Mouse (Mus musculus): ENCODE measurements around the gene Mta2.

The Mta2 gene

DNA sequence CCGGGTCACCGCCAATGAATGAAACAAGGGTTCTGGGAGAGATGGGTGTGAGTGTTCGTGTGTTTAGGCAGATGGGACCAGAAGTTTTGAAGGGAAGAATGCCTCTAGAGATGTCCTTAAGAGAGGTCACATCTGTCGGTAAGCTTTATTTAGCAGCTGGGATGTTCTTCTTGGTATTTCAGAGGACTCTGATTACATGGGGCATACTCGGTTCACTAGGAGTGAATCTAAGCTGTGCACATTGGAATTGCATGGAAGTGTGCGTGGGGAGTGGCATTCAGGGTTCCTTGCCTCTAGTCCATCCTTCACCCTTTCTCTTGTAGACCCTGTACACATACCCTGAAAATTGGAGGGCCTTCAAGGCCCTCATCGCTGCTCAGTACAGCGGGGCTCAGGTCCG lies 26.2 kb downstream of the Mta2 start:
- DNase-seq: no peak

DNA sequence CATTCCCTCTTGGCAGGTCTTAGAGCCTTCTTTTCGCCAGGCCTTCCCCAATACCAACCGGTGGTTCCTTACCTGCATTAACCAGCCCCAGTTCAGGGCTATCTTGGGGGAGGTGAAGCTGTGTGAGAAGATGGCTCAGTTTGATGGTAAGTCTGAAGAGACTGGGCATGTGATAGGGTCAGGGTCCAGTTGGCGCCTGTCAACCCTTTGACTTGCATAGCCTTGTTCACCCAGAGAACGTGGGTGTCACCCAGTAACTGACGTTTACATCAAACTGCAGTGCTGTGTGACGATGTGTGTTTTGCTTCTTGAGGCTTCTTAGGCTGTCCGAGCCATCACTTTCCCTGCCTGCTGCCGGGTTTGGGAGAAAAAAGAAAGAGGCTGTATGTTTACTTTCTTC lies 30.8 kb downstream of the Mta2 start:
- peak; percentile 59 for DNase-seq

DNA sequence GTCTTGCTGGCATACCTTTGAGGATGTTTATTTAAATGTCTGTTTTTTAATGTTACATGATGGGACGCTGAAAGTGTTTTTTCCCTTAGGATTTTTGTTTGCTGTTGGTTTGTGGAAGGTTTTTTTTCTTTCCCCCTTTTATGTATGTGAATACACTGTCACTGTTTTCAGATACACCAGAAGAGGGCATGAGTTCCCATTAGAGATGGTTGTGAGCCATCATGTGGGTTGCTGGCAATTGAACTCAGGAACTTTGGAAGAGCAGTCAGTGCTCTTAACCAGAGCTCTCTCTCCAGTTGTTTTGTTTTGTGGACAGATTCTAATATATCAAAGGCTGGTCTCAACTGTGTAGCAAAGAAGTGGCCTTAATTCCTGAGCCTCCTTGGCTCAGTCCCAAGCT lies 33.0 kb downstream of the Mta2 start:
- no peak for DNase-seq

DNA sequence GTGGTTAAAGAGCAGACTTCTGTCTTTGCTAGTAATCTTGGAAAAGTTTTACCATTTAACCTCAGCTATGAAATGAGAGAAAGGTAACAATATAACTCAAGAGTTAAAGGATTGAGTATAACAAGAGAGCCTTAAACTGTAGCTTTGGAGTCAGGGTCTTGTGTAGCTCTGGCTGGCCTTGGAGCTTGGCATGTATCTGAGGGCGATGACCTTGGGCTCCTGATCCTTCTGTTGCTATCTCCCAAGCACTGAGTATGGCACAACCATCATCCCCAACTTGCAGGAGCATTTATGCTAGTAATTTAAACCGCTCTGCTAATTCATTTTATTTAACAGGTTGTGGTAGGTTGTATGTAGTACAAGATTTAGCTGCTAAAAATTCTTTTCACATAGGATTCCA lies 33.8 kb downstream of the Mta2 start:
- no peak for DNase-seq

DNA sequence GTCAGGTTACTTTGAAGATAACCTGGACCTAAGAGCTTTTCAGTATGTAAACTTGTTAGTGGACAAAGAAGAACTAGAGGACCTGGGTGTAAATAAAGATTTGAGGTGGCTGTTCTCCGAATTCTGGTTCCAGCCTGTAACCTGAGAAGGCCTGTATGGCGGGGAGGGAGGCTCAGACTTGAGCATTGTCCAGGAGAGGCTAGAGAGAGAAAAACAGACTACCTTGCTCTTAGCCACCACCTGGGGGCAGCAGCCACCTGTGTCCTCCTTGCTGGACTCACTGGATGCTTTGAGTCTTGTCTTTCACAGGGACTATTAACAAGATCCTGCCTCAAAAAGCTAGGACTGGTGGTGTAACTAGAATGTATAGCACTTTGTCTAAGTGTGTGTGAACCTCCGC lies 34.9 kb downstream of the Mta2 start:
- DNase-seq: no peak

DNA sequence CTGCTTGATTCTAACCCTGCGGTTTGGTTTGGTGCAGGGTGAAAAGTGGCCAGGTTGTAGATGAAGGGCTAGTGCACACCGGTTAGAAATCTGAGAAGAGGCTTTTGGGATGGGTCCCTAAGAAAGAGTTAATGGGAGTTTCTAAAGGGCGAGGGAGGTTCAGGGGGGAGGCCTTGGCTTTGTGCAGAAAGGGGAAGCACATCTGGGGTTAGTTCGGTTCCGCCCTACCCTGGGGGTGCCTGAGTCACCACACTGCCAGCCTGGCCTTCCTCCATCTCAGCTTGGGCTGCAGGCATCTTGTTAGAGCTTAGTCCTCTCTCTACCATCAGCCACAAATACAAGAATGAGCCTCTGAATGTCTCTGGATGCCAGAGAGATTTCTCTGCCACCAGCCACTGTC lies 39.1 kb downstream of the Mta2 start:
- DNase-seq: no peak

DNA sequence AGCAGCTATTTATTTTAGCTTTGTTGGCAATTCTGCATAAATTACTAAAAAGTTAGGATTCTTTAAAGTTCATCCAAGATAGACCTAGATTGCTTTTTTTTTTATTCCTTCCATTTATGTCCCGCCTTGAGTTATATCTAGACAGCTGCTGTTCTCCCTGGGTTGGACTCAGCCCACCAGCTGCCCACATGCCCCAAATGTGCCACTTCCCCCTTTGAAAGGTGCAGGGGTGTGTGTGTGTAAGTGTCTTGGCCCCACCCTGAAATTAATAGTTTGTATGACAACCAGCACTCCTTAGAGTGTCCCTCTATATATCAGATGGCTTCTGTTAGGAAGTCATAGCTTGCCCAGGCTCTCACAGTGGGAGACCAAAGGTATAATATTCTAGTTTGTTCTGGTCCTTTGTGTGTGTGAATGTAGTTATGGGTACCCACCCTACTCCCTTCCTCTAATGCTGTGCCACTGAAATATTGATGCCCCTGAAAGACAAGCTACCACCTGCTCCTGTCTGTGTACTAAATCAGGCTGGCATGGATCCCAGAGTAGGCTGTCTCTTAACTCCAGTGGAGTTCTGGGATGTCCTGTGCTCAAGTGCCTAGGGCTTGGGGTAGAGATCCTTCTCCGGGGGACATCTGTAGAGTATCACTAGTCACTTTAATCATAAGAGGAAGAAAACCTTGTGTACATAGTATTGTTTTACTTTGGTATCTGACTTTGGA lies 39.9 kb downstream of the Mta2 start:
- no peak for DNase-seq

DNA sequence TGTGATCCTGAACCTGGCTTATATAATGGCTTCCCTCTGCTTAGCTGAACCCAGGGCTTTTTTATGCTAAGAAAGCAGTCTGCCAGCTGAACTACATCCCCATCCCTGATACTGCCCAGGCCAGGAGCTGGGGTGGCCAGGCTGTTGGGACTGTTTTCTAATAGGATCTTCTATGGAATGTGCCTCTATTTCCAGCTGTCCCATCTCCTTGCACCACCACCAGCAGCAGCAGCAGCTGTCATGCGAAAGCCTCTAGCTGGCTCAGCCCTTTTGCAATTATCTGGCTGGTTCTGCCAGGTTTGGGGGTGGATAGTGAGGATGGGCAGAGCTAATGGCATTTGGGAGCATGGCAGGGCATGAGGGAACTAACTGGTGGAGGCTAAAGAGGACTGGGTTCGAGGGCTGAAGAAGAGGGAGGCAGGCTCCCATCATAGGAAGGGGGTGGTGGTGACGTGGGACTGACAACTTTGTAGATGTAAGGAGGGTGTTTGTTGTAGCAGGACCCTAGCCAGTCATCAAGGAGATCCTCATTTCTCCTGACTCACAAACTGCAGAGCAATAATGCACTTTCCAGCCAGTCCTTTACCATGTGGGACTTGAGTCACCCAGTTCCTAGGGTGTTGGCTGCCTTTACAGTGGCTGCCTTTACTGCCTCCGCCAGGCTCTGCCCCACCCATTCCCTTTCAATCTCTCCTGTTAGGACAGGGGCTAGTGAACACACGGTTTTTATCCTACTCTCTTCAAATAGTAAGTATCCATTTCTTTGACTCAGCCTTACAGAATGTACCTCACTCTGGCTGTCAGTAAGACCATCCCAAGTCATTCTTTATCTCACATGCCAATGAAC lies 40.9 kb downstream of the Mta2 start:
- DNase-seq: no peak

DNA sequence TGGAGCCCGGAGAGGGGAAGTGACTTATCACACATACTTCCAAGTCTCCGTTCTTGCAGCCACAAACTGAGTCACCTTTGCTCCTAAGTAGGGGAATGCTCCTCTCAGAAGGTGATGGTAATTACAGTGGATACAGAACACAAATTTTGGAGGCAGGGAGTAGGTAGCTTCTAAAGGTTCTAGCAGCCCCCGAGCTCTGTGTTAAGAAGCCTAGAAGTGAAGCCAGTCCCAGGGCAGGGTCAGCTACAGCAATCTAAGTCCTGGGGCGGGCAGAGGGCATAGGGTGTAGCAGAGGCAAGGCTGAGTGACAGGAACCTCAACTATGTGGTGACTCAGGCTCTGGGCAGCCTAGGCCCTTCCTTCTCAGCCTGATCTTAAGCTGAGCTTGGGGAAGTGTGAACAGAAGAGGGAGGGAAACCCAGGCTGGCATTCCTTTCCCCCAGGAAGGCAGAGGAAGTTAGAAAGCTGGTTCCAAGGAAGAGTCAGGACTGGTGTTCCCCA lies 41.5 kb downstream of the Mta2 start:
- DNase-seq: no peak

DNA sequence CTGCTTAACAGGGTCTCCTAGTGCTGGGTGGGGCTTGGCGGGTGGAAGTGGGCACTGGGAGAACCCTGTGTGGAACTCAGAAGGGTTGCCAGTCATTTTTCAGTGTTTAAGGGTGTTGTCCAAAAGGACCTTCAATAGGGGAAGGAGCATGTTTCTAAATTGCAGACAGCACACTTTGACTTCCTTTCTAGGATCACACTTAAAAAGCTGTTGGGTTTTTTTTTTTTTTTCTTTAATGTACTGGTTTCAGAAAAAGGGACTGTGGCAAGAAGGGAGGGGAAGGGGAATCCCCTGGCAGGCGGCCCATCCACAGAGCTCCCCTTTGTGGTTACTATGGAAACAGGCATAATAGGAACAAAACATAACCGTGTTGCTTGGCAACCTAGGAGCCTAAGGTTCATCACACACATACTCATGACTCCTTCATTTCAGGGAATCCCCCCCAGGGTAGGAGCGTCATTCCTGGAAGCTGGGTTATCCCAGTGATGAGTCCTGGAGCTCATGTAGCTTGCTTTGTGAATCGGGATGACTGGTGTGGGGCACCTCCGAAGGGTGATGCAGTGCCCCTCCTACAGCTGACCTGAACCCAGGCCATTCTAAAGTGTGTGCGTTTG lies 42.7 kb downstream of the Mta2 start:
- DNase-seq: peak; percentile 47

DNA sequence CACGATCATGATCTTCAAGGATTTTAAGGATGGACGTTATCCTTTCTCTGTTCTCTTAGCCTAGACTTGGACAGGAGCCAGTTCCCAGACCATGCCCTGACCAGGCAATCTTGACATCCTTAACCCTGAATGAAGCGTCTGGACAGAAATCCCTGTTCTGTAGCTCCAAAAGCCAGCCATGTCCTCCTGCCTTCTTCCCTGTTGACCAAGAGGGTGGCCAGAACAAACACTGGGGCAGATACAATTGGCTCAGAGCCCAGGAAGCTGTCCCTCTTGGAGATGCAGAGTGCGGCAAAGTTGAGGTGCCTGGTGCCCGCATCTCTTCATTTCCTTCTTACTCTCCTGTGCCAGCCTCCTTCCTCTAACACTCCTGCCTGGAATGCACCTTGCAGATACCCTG lies 44.2 kb downstream of the Mta2 start:
- no peak for DNase-seq

DNA sequence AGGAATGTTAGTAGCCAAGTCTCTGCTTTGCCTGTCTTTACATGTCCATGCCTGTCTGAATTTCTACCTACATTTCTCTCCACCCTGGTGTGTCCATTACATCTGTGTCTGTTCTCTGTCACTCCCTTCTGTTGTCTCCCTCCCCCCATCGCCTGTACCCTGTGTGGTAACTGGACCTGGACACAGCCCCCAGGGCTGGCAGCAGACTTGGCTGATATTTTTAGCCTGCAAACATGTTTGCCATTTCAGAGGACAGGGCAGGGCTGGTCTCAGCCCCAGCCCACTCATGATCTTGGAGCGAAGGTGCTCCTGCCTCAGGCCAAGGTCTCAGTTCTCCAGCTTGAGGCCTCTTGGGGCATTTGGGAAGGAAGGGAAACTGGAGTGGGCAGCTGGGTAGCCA lies 46.1 kb downstream of the Mta2 start:
- no peak for DNase-seq

DNA sequence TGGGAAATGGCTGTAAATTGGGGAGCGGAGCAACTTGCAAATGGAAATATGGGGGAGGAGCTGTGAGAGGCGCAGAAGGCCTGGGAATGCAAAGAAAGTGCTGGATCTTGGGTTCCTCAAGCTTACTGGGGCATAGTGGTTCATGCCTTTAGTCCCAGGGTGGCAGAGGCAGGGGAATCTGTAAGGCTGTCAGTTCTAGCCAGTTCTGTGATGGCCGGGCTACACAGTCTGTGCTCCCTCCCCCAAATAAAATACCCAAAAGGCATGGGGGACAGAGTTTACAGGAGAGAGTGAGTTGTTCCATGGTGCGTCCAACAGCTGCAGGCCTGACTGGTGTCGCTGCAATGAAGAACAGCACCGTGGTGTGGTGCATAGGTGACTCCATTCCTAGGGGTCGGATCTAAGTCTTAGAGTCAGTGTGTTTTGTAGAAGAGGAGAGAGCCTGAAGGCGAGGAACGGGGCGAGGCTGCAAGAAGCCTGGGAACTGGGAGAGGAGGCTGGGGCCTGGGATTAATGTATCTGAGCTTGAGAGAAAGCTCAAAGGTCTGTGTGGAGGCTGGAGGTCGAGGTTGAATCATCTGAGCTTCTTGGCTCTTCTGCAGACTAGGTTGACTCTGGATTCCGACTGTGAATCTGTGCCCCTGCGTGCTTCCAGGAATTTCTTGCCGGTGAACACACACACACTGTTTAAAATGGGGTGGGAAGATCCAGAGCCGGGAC lies 46.8 kb downstream of the Mta2 start:
- peak; percentile 66 for DNase-seq

DNA sequence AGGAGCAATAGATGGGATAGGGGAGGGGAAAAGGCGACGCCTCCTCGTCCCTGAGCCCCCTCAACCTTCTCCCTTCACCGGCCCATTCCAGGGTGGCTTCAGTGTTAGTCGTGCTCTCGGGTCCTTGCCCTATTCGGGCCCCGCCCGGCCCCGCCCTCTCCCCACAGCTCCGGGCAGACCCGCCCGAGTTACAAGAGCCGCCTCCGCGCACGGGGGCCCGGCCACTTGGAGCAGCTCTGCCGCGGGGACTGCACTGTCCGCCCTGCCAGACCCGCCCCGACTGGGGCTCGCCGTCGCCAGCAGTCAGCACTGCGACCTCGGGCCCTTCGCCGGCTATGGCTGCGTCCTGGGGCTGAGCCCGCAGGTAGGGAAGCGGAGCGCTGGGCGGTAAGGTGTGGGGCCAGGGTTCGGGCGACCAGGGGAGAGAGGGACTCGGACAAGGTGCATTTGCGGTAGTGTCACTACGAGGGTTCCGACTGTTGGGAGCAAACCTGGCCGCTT lies 47.4 kb downstream of the Mta2 start, which contains the start of gene Ahnak:
Gene Ahnak (plus strand): TSS at position 219 of the 501 bp plus-strand sequence.
- peak; percentile 68 for DNase-seq

DNA sequence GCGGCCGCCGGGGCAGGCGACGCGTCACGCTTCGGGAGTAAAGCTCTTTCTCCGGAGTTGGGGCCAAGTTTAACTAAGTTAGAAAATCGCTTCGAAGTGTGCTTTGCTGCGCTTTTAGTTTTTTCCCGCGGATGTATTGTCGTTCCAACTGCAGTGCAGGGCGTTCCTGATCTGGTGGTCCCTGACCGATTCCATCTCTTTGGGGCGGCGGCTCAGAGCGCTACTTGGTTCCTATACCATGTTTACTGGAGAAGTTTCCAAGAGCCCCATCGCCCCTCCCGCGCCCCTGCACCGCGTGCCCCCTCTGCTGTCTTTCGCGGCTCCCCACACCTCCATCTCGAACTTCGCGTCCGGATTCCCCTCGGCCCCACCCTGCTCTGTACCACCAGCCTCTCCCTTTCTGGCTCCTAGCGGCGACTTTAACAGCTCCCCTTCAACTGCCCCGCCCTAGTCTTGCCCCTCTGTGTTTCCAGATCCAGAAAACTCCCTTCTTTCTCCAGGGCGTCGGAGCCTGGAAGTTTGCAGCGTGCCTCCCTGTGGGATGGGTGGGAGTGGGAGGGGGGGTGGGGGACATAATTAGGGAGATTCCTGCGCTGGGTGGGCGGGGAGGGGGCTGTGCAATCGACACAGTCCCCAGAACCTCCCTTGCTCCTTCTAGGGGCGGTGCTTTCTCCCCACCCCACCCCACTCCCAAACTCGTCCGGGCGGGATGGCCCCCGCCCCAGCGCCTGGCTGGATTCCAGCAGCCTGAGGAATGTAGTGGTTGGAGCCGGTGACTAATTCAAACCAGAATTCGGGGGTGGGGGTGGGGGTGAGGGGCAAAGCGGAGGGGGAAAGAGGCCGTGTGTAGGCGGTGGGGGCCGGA lies 48.1 kb downstream of the Mta2 start:
- DNase-seq: peak; percentile 77

DNA sequence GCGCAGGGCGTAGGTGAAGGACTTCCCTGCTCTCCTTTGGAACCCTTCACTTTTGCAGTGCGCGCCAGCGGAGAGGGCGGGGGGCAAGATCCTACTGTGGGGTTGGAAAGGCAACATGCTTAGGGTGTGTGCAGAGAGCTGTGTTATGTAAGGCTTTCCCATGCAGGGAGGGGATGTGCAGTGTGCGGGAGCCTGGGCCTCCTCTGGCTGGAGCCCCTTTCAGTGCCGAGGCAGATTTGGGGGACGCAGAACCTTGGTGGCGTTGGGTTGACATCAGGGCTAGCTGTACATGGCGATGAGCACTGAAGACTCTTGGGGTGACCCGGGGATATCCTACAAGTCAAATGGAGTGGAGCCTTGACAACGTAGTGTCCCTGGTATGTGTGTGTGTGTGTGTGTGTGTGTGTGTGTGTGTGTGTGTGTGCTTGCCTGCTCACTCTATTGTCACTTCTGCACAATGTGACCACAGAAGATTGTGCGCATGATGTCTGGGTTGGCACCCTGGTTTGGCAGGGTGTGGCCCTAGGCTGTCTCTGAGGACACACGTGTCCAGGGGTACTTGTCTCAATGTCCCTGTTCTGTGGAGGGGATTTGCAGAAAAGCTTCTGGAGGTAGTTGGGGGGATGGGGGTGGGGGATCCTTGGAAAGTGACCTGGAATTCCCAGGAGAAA lies 48.9 kb downstream of the Mta2 start:
- no peak for DNase-seq

DNA sequence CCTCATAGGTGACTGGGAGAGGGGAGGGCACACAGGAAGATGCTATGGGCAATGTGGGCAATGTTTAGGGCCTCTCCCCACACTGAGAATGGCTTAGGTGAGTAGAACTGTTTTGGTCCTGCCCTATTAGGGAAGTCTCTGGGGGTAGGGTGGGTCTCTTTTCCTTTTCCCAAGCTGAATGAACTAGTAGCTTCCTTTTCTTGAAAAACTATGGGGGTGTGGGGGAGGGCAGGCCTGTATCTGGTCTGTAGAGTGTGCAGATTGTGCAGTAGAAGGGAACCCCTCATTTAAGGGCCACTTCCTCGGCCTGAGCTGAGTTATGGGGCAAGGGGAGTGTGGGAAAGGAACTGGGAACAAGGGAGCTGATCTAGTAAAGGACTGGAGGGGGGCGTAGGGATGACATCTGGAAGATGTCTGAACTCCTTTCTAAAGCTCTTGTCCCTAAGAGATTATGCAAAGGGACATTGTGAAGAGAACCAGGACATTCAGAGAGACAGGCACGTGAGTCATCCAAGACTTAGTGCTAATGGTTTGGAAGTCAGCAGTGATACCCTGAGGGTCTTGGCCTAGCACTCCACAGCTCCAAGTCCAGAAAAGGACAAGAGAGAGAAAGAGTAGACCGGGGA lies 49.7 kb downstream of the Mta2 start:
- no peak for DNase-seq

DNA sequence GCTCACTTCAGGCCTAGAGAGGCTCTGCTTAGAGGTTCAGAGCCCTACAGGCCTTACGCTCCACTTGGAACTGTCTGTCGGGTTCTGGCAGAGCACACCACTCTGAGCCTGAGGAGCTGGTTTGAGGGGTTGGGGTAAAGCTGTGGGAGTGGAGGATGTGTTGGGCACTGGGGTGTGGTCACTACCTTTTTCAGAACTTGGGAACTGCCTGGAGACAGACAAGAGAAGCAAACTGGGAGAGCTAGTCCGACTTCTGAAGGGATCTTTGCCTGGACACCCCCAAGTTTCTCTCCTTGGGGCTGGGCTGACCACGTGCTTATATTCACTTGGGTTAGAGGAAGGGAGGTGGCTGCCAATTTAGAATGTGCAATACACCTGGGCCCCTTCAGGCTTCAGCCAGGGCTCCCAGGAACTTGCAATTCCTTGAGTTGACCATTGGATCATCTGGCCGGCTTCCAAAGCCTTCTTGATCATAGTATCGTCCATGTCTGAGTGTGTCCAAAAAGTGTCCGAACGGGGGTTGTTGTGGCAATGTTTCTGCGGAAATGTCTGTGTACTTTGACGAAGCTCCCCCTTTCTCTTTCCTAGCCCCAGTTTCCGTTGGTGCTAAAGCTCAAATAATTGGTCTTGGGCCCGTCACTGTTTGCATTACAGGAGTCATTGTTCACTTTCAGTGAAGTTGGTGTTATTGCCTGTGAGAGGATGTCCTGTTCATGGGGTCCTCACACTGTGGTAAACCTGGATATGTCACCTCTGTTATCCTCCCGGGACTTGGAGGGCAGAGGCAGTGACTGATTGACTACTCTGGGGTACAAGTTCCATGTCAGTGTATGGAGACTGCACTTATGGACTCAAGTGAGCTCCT lies 50.4 kb downstream of the Mta2 start:
- DNase-seq: peak; percentile 54

DNA sequence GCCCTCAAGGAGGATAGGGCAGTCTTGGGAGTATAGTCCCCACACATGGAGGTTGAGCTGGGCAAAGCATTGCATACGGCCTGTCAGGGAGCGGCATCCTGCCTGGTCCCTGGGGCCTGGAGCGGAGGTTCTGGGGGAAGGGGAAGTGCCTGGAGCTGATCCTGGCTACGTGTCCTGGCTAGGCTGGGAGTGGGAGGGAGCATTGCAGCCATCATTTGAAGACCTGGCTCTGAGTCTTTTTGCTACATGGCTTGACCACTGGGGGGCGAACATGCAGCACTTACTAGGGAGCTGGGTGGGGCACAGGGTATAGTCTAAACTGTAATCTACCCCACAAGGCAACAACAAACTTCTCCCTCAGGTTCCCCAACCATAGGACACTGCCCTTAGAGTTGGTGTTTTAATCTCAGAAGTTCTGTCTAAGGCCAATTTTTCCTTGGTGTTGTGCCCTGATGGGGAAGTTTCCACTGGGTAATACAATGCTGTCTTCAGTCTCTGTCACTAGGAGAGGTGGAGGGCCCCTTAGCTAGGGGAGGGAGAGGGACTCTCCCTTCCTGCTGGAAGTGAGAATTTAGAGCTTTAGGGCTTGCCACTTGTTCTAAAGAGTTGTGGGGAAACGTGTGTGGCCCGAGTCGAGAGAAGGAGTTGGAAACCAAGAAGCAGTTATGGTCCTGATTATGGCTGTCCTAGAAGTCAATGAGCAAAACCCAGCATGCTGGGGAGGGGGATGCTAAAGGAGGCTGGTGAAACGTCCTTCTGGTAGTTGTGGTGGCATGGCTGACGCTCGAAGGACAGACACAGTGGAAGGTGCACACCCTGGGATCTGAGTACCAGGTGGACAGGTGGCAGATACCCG lies 51.3 kb downstream of the Mta2 start:
- DNase-seq: peak; percentile 82
